Mouse (Mus musculus) NIH3T3 (cell line): ENCODE results near the gene Gm38655.

Experiments used
- DNase-seq: peaks from one replicate; pipeline ENCODE4 v3.0.0-alpha.2; 2012; ENCODE audit warnings: low read depth

Gene Gm38655

DNA sequence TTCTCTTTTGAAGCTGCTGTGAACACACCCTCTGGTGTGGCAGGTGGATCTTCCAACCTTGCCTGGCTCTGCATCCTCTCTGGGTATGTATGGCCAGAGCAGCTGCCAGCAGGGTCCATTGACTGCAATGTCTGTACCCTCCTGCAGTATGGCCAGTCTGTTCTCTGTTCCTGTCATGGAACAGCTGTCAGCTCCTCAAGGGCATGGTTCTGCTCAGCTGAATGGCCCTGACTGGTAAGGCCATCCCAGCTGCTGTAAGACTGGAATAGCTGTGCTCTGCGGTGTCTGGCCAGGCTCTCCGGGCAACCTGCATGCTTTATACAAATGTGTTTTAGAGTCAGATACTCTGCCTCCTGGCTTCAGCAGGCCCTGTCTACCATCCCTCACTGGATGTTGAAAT lies 5.6 kb downstream of the Gm38655 start:
- no peak for DNase-seq

DNA sequence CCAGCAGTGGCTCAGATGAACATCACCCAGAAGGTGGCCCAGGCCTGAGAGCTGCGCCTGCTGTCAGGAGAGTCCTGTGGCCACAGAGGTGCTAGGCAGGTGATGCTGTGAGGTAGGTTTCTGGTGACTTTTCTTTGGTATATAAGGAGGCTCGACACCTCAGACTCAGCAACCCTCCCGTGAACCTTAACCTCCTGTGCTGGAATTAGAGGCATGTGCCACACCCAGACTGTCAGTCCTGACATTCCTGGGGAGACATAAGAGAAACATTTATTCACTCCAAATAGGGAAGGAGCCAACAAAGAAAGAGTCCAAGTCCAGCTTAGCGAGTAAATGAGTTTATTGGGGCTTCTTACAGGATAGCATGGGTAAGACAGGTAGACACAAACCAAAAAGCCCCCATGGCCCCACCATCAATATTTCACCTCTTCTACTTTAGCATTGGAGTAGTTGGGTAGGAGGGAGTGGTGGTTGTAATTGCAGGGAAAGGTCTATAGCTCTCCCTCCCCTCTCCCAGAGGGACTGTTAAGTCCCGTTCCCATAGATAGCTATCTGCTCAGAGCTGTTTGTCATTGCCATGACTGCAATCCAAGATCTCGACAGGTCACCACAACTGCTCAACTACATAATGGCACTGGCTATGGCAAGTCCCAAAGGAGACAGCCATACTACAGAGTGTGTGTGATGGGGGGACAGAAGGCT lies 9.2 kb downstream of the Gm38655 start:
- peak; percentile 16 for DNase-seq

DNA sequence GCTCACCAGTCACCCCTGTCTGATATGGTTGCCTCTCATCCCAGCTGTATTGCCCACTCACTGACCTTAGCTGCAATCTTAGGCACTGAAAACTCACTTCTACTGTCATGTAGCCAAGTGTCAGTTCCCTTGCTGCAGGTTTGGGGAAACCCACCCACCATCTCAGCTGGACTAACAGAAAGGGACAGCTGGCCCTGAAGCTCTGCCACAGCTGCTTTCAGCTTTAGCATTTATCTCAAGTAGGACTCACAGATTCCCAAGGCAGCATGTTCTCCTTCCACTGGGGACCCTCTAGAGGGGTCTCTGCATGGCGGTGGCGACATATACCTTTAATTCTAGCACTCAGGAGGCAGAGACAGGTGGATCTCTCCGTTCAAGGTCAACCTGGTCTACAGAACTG lies 10.5 kb downstream of the Gm38655 start:
- DNase-seq: no peak

DNA sequence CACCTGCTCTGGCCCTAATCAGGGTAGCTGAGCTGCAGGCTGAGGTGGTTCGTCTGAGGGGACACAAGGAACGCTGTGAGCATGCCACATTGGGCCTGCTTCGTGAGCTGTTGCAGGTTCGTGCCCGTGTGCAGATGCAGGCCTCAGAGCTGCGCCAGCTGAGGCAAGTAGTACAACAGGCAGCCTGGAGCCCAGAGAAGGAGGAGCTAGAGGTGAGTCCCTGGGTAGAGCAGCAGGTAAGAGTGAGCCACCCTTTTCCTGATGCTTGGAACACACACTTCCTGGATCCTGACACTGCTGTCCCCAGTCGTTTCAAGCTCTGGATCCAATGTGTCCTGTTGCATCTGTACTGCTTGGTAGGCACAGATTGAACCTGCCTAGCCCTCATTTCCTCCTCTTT lies 11.9 kb downstream of the Gm38655 start:
- no peak for DNase-seq

- no peak for DNase-seq
Observed at GRCm38 (mm10) chr17:25162161-25162560, 13.1 kb downstream of the Gm38655 start, which contains the start of gene Ccdc154. TSS of gene Ccdc154 (plus strand) at chr17:25162461.

- peak; percentile 62 for DNase-seq
Observed at GRCm38 (mm10) chr17:25139960-25140359, 35.3 kb downstream of the Gm38655 start.

- DNase-seq: no peak
Observed at GRCm38 (mm10) chr17:25138803-25139202, 36.5 kb downstream of the Gm38655 start.

DNA sequence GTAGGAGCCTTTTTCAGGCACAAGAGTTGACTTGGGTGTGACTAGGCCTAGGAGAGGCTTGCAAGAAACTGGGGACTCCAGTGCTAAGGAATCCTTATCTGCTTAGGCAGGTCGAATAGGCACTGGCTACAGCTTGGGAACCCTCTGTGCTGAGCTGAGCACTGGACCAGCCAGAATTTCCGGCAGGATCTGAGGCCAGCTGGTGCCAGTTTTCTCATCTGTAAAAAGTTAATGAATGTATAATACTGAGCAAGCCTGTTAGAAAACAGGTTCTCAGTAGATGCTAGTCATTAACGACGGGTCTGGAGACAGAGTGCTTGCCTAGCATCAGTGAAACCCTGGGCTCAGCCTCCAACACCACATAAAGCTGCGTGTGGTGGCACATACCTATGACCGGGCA lies 39.6 kb downstream of the Gm38655 start:
- DNase-seq: no peak

GRCm38 (mm10) chr17:25133275-25133698 lies 42.0 kb downstream of the Gm38655 start, which contains the start of gene Clcn7:
TSS of gene Clcn7 (plus strand) at chr17:25133391.
- peak; percentile 98 for DNase-seq

DNA sequence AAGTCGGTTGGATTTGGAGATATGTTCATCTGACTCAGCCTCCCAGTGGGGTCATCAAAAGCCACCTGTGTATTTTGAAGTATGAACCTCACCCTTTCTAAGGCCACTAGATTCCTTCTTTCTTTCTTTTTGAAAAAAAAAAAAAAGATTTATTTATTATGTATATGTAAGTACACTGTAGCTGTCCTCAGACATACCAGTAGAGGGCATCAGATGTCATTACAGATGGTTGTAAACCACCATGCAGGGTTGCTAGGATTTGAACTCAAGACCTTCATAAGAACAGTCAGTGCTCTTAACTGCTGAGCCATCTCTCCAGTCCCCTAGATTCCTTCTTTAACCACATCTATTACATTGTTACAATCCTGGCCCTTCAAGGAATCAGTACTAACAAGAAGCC lies 45.2 kb downstream of the Gm38655 start:
- no peak for DNase-seq

DNA sequence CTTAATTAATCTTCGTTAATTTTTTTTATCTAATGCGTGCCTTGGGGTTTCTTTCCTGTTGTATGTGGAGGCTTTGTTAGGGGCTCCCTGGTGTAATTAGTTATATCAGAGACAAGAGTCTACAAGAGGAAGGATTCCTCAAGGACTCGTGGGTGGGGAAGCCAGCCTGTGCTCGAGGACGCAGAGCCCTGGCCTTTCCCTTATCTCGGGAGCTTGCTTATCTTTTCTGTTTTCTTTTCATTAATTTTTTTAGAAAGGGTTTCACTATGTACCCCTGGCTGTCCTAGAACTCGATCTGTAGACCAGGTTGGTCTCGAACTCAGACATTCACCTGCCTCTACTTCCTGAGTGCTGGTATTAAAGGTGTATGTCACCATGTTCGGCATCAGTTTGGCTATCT lies 47.6 kb downstream of the Gm38655 start:
- DNase-seq: no peak

DNA sequence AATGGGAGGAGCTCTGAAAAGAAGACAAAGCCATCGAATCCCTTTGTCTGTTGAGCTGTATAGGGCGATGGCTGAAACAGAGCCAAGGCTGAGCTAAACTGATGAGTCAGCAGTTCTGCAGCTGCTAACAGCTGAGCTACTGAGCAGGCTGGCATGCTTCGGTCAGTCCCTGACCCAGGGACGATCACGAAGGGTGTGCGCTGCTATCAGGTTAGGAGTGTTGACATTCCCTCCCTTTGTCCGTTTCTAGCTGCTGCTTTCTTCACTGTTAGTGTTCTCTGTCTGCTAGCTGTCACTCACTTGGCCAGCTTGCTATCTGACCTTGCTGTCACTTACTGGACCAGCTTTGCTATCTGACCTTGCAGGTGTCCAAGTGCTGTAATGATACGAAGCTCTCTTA lies 48.2 kb downstream of the Gm38655 start:
- DNase-seq: peak; percentile 65

GRCm38 (mm10) chr17:25125442-25126060 lies 49.7 kb downstream of the Gm38655 start:
- peak; percentile 55 for DNase-seq

DNA sequence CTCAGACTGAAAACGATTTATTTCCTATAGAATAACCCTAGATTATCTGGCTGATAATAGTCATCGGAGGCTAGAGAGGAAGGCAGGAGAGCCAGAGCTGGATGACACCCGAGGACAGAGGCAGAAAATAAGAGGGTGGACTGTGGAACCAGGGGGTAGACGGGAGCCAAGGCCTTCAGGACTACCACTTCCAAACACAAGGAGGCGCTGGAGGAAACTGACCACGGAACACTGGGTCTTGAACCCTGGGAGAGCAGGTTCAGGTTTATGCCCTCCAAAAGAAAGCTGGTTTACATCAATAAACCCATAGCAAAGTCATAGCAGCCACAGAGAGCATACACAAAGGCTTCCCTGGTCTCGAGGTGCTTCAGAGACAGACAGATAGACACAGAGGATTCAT lies 51.3 kb downstream of the Gm38655 start:
- peak; percentile 31 for DNase-seq
